Mouse (Mus musculus): ENCODE results near the gene Mars. TPM values are rescaled to one million over a fixed set of nuclear protein-coding genes. Genes with fewer than 3 reads are reported as not detected.

The Mars gene
- polyA plus RNA-seq (2012; rRNA removed), result 24.0 and 30.7 TPM in 2 replicates

GRCm38 (mm10) chr10:127311476-127312355, at the start of gene Mars:
Gene Mars, minus strand, starts transcription at chr10:127311786.
- H3K27me3 ChIP-seq (ENCODE audit: control insufficient read depth, insufficient read depth, low read length), result no peaks in the 10 kb centered on the region
- under 1% methylated on average over 65 of the region's 65 CpGs for WGBS
- TF ChIP-seq POLR2A (IDR thresholded peaks at IDR 0.05; ENCODE audit: low read depth, low read length) (peak; percentile 62; the same call in 1 of the 2 replicates), CTCF (IDR thresholded peaks at IDR 0.05; ENCODE audit: extremely low read depth, insufficient read length, insufficient replicate concordance, low read depth, low read length) (no peak)

DNA sequence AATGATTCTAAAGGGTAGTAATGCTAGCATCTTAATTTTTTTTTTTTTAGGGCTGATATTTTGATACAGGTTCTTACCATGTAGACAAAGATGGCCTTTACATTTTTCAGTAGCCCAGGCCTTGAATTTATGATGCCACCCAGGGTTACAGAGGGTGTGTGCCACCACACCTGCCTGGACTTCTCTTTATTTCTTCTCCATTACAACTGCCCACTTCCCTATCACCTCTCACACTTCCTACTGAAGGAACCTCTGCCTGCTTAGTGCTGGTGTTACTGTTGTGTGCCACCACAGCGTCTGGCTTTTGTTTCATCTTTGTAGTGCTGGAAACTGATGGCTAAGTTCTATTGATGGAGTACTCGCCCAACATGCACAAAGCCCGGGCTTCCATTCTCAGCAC, 49.1 kb upstream of the Mars start:
- no peak overlapping the region for H3K27ac ChIP-seq (ENCODE audit: insufficient read depth, low read depth, low read length)
- TF ChIP-seq CTCF (IDR thresholded peaks at IDR 0.05; ENCODE audit: extremely low read depth, insufficient read length, insufficient replicate concordance, low read depth, low read length), result no peak
- TF ChIP-seq POLR2A (IDR thresholded peaks at IDR 0.05; ENCODE audit: low read depth, low read length), result no peak
- H3K27me3 ChIP-seq (ENCODE audit: control insufficient read depth, insufficient read depth, low read length), result no peaks in the 10 kb centered on the region
- H3K36me3 ChIP-seq (ENCODE audit: control insufficient read depth, insufficient read depth, low read length), result no peaks in the 10 kb centered on the region
- whole genome bisulfite sequencing, result 75% methylated on average over 3 of the region's 3 CpGs
- H3K4me1 ChIP-seq (ENCODE audit: control insufficient read depth, insufficient read depth, insufficient read length, low read length), result no peaks in the 10 kb centered on the region
- H3K4me3 ChIP-seq (ENCODE audit: low read depth, low read length), result no peak overlapping the region

More at GRCm38 (mm10) chr10:127311476-127312355, at the start of gene Mars:
- Histone ChIP-seq H3K36me3 (ENCODE audit: control insufficient read depth, insufficient read depth, low read length) (peaks cover 17% of the 10 kb centered on the region), H3K27ac (ENCODE audit: insufficient read depth, low read depth, low read length) (peak within 1 kb of the TSS; percentile 70), H3K4me1 (ENCODE audit: control insufficient read depth, insufficient read depth, insufficient read length, low read length) (no peaks in the 10 kb centered on the region), H3K4me3 (ENCODE audit: low read depth, low read length) (peak within 1 kb of the TSS; percentile 78)

DNA sequence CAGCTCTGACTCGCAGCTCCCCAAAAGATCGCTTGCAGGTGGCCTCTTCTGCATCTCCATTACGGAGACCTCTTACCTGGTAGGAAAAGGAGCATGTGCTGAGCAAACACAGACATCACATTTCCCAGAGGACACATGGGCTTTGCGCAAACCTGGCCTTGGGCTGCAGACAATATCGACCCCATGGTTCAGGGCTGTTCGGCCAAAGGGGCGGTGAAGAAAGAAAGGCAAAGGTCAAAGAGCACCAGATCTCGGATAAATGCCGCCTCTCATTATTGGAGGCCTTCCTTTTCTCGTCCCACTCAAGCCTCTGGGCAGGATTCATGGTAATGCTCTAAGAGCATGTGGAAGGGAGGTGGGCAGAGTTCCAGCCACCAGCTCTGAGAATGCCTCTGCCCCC, 43.8 kb upstream of the Mars start:
- TF ChIP-seq POLR2A (IDR thresholded peaks at IDR 0.05; ENCODE audit: low read depth, low read length), result no peak
- TF ChIP-seq CTCF (IDR thresholded peaks at IDR 0.05; ENCODE audit: extremely low read depth, insufficient read length, insufficient replicate concordance, low read depth, low read length), result no peak
- WGBS, result 43% methylated on average over 10 of the region's 10 CpGs
- Histone ChIP-seq H3K36me3 (ENCODE audit: control insufficient read depth, insufficient read depth, low read length) (no peaks in the 10 kb centered on the region), H3K4me1 (ENCODE audit: control insufficient read depth, insufficient read depth, insufficient read length, low read length) (peaks cover 4% of the 10 kb centered on the region), H3K4me3 (ENCODE audit: low read depth, low read length) (no peak overlapping the region), H3K27me3 (ENCODE audit: control insufficient read depth, insufficient read depth, low read length) (no peaks in the 10 kb centered on the region), H3K27ac (ENCODE audit: insufficient read depth, low read depth, low read length) (no peak overlapping the region)

DNA sequence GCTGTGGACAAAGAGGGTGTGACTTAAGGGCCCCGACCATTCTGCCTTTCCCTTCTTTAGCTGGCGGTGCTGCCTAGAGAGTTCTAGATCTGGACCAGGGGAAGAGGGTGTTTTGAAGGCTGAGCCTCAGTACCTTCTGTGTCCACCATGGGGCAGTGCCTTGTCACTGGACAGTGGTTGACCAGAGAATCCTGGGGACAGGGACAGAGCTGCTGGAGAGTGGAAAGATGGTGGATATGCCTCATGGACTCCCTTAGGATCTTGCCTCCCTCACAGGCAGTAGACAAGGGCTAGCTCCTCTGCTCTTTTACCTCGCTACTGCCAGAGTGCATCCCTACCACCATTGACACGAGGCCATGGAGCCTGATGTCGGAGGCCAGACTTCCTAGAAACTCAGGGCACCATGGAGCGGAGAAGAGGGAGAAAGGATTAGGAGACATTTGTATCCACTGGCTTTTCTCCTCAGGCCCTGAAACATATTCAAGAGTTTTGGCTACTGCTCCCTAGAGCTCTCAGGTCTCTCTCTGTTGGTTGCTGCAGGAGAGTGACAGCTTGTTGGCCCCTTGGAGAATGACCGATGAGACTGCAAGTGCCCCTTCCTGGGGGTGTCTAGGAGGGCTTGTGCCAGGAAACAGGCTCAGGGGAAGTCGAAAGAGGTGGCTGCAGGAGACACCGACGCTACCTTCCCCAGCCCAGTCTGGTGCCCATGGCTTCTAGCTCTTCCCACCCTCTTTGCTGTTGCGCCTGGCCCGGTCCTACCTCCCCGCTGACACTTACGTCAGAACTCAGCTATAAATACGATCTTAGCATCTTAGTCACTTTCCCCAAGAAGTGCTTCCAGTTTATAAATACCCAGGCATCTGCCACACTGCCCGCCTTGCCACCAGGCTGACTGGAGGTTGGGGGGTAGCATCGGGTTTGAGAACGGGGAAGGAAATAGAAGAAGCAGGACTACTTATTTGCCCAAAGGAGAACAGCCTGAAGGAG, 42.6 kb upstream of the Mars start, which contains the start of gene Inhbe:
Inhbe (minus strand) TSS at position 503 of the 987 bp plus-strand sequence.
- WGBS, result 78% methylated on average over 18 of the region's 18 CpGs
- H3K36me3 ChIP-seq (ENCODE audit: control insufficient read depth, insufficient read depth, low read length), result no peaks in the 10 kb centered on the region
- no peak within 1 kb of the TSS for H3K4me3 ChIP-seq (ENCODE audit: low read depth, low read length)
- H3K27me3 ChIP-seq (ENCODE audit: control insufficient read depth, insufficient read depth, low read length), result no peaks in the 10 kb centered on the region
- TF ChIP-seq POLR2A (IDR thresholded peaks at IDR 0.05; ENCODE audit: low read depth, low read length) (no peak), CTCF (IDR thresholded peaks at IDR 0.05; ENCODE audit: extremely low read depth, insufficient read length, insufficient replicate concordance, low read depth, low read length) (no peak)
- H3K27ac ChIP-seq (ENCODE audit: insufficient read depth, low read depth, low read length), result no peak within 1 kb of the TSS
- peaks cover 7% of the 10 kb centered on the region for H3K4me1 ChIP-seq (ENCODE audit: control insufficient read depth, insufficient read depth, insufficient read length, low read length)

GRCm38 (mm10) chr10:127352766-127353165, 41.2 kb upstream of the Mars start:
- H3K27ac ChIP-seq (ENCODE audit: insufficient read depth, low read depth, low read length), result no peak overlapping the region
- H3K4me3 ChIP-seq (ENCODE audit: low read depth, low read length), result no peak overlapping the region
- no peak for TF ChIP-seq CTCF (IDR thresholded peaks at IDR 0.05; ENCODE audit: extremely low read depth, insufficient read length, insufficient replicate concordance, low read depth, low read length)
- H3K4me1 ChIP-seq (ENCODE audit: control insufficient read depth, insufficient read depth, insufficient read length, low read length), result peaks cover 7% of the 10 kb centered on the region
- WGBS, result 88% methylated on average over 11 of the region's 11 CpGs
- no peaks in the 10 kb centered on the region for H3K36me3 ChIP-seq (ENCODE audit: control insufficient read depth, insufficient read depth, low read length)
- H3K27me3 ChIP-seq (ENCODE audit: control insufficient read depth, insufficient read depth, low read length), result no peaks in the 10 kb centered on the region

- Histone ChIP-seq H3K27me3 (ENCODE audit: control insufficient read depth, insufficient read depth, low read length) (no peaks in the 10 kb centered on the region), H3K4me3 (ENCODE audit: low read depth, low read length) (no peak overlapping the region), H3K36me3 (ENCODE audit: control insufficient read depth, insufficient read depth, low read length) (no peaks in the 10 kb centered on the region), H3K27ac (ENCODE audit: insufficient read depth, low read depth, low read length) (no peak overlapping the region), H3K4me1 (ENCODE audit: control insufficient read depth, insufficient read depth, insufficient read length, low read length) (peaks cover 7% of the 10 kb centered on the region)
- WGBS, result 54% methylated on average over 9 of the region's 9 CpGs
- TF ChIP-seq POLR2A (IDR thresholded peaks at IDR 0.05; ENCODE audit: low read depth, low read length) (no peak), CTCF (IDR thresholded peaks at IDR 0.05; ENCODE audit: extremely low read depth, insufficient read length, insufficient replicate concordance, low read depth, low read length) (no peak)
These were observed 40.6 kb upstream of the Mars start for GRCm38 (mm10) chr10:127352187-127352586.

Measured in small intestine, adult 2 months (tissue).